Mouse (Mus musculus) WW6 (cell line): Measurements from ENCODE around the gene Gprc5b.

ENCODE experiments used
- DNase-seq: peaks from one replicate; pipeline ENCODE4 v3.0.0-alpha.2; 2013; ENCODE audit warnings: low read depth, low spot score

Gprc5b gene

GRCm38 (mm10) chr7:118990282-118990681, 4.7 kb downstream of the Gprc5b start:
- DNase-seq, result no peak

- no peak for DNase-seq
Observed at GRCm38 (mm10) chr7:118989275-118989856, 5.6 kb downstream of the Gprc5b start.

- DNase-seq, result no peak
Observed at GRCm38 (mm10) chr7:118986369-118986768, 8.6 kb downstream of the Gprc5b start.

DNA sequence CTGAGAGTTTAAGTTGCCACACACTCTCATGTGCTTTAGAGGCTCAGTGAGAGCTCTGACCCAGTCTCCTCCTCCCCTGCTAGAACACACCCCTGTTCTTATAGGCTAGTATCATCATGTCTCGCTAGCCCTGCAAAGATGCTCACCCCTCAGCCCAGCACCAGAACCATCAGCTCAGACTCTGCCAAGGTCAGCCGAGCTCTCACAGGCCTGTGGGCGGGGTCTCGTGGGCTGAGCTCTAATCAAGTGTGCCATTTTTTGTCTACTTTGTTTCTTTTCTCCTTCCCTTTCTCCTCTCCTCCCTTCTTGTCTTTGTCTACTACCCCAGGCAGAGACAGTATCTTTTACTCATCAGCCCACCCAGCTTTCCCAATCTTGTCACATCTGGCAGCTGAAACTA, 9.2 kb downstream of the Gprc5b start:
- no peak for DNase-seq

DNA sequence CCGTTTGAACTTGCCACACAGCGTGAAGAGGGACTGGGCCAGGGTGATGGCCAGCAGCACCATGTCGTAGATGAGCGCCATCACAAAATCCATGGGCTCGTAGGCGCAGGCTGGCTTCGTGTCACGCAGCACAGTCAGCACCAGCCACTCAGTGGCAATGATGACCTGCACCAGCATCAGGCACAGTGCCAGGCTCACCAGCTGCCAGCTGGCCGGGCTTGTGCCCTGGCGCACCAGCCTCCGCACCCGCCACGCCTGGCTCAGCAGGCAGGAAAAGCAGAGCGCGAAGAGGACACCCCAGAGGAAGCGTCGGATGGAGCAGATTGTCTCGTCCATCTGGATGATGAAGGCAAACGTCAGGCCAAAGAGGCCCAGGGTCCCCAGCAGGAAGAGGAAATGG, 11.1 kb downstream of the Gprc5b start:
- DNase-seq, result no peak

DNA sequence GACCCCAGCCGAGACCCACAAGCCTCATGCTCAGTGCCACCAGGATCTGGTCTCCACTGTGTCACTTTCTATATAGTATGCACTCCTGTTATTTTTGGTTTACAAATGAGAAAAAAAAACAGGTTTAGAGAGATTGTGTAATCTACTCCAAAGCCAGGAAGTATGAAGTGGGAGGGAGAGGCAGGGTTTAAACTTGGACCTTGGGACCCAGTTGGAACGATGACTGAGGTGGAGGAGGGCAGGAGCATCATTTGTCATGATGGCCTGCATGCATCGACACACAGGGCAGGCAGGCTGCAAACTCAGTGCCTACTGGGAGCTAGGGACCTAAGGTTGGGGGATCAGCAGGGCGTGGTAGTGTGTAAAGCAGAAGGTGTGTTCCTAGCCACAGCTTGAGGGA, 12.4 kb downstream of the Gprc5b start:
- no peak for DNase-seq

DNA sequence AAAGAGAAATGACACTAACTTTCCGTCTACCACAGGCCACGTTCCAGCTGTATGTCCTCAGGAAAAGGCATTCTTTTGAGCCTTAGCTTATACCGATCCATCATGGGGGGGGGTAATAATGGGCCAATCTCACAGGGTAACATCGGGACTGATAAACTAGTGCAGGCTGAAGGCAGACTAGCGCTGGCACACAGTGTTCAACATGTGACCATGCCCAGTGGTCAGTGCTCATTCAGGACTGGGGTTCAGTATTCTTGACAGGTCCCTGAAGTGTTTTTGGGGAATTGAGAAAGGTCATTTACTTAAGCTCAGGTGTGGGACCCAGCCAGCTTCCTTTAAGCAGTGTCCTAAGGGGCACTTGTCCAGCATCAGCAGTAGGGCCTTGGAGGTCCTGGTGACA, 13.2 kb downstream of the Gprc5b start:
- no peak for DNase-seq

DNA sequence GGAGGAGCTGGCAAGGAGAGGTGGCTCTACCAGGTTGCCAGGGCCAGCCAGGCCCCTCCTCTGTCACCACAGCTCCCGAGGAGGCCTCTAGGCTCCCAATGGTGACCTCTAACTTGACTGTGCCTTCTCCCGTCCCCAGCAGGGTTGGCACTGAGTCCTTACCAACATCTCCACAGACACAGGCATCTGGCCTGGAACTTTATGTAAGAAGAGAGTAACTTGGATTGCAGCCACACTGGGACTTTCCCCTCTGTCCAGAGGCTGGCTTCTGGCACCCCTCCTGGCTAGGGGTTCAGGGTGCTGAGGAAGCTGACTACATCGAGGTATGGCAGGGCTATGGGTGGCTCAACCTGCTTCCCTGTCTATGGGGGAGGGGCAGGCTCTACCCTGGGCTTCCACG, 13.7 kb downstream of the Gprc5b start:
- no peak for DNase-seq

GRCm38 (mm10) chr7:118979708-118980107, 15.3 kb downstream of the Gprc5b start:
- DNase-seq, result no peak

- DNase-seq, result no peak
Observed at GRCm38 (mm10) chr7:118979121-118979520, 15.9 kb downstream of the Gprc5b start.

GRCm38 (mm10) chr7:118977167-118977543, 17.9 kb downstream of the Gprc5b start:
- DNase-seq, result no peak

GRCm38 (mm10) chr7:118976414-118977166, 18.4 kb downstream of the Gprc5b start:
- no peak for DNase-seq

- no peak for DNase-seq
Observed at GRCm38 (mm10) chr7:118975837-118976236, 19.2 kb downstream of the Gprc5b start.

GRCm38 (mm10) chr7:118973377-118973776, 21.6 kb downstream of the Gprc5b start:
- no peak for DNase-seq

DNA sequence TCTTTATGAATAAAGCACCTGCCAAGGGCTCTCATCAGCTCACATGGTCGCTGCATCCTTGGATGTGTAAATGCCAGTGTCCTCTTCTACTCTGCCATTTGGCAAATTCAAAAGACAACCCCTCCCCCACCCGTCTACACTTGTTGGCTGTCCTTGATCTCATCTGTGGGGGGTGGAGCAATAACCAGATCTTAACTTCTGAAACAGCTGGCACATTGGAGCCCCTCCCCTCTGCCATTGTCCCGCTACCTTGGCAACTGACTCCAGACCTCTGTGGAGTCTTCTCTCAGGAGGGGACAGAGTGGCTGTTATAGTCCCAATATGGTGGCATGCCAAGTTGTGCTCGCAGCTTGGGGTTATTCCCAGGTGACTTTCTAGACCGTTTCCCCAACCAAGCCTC, 22.7 kb downstream of the Gprc5b start:
- DNase-seq, result no peak

DNA sequence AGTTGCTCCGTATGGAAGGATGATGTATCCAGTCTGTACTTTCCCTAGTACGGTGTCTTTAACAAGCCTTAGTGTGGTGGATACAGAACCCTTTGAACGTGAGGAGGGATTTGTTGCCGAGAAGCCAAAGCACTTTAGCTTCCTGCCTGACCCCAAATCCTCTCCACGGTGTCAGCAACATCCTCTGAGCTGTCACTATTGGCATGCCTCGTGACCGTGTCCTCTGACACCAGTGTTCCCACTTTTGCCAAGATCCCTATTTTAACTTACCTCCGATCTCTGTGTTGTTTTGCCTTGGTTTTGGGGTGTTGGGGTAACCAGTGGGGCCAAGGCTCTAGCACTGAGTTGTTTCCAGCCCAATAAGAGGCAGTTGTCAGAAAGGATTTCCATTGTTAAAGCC, 23.5 kb downstream of the Gprc5b start:
- DNase-seq, result no peak

- DNase-seq, result no peak
Observed at GRCm38 (mm10) chr7:118968870-118969269, 26.1 kb downstream of the Gprc5b start.

DNA sequence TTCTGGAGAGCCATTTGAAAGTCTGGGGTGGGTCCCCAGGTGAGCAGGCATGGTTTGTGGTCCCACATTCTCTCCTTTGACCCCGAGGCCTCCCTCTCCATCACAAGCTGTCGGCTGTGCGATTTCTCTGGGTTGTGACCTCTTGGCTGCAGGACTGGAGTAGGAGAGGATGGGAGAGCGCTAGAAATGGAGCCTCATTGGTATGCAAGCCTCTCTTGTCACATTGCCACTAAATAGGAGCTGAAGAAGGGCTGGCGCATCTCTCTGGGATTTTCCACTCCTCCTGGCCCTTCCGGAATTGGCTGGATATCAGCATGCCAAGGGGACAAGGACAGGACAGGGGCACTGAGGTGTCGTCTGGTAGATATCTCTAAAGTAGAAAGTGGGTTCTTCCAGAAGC, 29.8 kb downstream of the Gprc5b start:
- no peak for DNase-seq

GRCm38 (mm10) chr7:118964777-118965176, 30.2 kb downstream of the Gprc5b start:
- no peak for DNase-seq

DNA sequence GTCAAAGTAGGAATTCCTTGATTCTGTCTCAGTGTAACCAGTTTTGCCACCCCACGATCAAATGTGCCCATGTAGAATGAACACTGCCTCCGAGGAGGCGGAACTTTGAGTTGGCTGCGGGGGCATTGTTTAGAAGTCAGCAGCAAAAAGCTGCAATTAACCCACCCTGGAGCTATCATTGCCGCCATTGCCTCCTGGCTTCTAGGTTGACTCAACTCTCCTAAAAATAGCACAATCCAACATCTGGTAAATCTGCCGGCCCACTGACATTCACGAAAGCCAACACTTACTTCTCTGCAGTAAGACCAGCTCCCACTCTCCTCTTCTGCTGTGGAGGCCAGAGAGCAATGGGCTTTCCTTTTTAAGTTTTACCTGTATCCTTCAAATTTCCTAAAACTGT, 35.8 kb downstream of the Gprc5b start:
- no peak for DNase-seq

GRCm38 (mm10) chr7:118956616-118957246, 38.3 kb downstream of the Gprc5b start:
- no peak for DNase-seq

DNA sequence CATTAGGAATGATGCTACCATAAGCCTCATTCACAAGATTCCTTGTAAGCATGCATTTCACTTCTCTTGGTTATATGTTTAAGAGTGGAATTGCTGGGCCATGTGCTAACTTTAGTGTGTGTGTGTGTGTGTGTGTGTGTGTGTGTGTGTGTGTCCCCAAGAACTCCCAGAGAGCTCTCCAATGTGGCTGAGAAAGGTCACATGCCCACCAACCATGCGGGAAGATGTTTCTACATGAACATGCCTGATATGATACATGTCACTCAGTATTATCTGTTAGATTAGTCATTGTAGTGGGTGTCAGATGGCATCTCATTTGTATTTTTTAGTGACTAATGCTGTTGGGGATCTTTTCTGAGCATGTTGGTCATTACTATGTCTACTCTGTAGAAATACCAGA, 40.0 kb downstream of the Gprc5b start:
- no peak for DNase-seq

DNA sequence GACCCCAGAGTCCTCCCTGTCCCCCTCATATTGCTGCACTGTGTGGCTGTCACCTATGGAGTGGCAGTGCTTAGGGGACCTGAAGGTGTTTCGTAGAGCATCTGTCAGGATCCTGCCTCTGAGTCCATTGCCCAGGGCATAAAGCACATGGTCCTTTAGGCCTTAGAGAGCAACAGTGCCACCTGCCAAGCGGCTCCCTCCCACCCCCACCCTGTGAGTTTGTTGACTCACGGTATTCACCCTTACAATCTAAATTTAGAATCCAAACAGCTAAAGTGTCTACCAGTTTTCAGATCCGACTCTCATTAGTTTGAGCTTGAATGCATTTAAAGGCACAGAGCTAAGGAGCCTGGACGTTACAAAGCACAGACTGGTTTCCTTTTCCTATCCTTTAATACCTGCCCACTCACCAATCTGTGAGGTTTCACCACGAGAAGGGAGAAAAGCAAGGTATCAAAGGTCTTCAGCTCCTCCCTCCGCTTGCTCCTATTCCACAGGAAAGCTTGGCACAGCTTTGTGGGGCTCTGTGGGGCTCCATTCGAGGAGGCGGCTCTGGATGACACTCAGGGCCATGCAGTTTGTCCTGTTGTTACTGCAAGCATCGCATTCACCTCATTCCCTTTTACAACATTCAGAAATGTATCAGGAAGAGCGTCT, 41.3 kb downstream of the Gprc5b start:
- no peak for DNase-seq
